ENCODE assay signal across 12 mouse cellular contexts in the genomic region with DNA sequence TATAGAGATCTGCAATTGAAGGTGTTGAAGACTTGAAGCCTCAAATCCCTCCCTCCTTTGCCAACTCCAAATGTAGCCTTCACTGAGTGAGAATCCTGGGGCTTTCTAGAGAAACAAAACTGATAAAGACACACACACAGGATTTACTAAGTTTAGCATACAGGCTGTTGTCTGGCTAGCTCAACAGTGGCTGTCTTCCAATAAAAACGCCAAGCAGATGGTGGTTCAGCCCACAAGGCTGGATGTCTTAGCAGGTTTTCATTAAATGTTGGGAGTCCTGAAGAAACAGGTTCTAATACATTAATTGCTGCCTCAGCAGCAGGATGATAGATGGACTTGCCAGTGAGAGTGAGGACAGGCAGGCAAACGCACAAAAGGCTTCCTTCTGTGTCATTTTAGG. TPM values are rescaled to one million over a fixed set of nuclear protein-coding genes. Genes with fewer than 3 reads are reported as not detected.
DNase-seq lines count a peak whose midpoint lies in the region; ATAC-seq and TF ChIP-seq lines count a peak whose summit lies in the region.
"Had no signal": no experiment of that assay in that cellular context is flagged by ENCODE, and none has a peak within 500 bp of the region (broad histone marks: within the 10 kb centered on the region; RNA-seq: fewer than 3 reads in every experiment).

No protein-coding gene starts in this region.

- H3K9ac ChIP-seq in ES-Bruce4 (ENCODE audit: low read depth, poor library complexity, severe bottlenecking) = peak overlapping the region; percentile 55
- H3K9ac ChIP-seq in liver, embryonic 12.5 days = peak overlapping the region; percentile 66
- no peak overlapping the region for H3K9ac ChIP-seq in midbrain, embryonic 11.5 days (ENCODE audit: low read length)
- H3K9ac ChIP-seq: lung, embryonic 15.5 days had no signal

- no peak for TF ChIP-seq CTCF in ES-Bruce4 (IDR thresholded peaks at IDR 0.05; ENCODE audit: low read depth, low read length)
- no peak for TF ChIP-seq CTCF in kidney, adult 2 months (conservative IDR thresholded peaks at IDR 0.05; ENCODE audit: insufficient read depth, insufficient read length, low read depth, low read length)

- DNase-seq in frontal cortex, postnatal 25 days (ENCODE audit: low spot score in 2 of 2) = no peak
- peak; percentile 49 to 71 for DNase-seq in cerebellum, postnatal 14 days
- DNase-seq in midbrain, embryonic 11.5 days (ENCODE audit: low spot score, missing footprints) = no peak
- DNase-seq in kidney, adult 2 months = no peak
- DNase-seq: kidney, postnatal 4 days had no signal

- H3K4me1 ChIP-seq in ES-Bruce4 (ENCODE audit: control insufficient read depth, insufficient read depth, low read length) = no peaks in the 10 kb centered on the region
- H3K4me1 ChIP-seq in liver, embryonic 12.5 days = peaks cover 42% of the 10 kb centered on the region
- peaks cover 19% of the 10 kb centered on the region for H3K4me1 ChIP-seq in midbrain, embryonic 11.5 days (ENCODE audit: control insufficient read depth, insufficient read depth, low read length)
- peaks cover 16% of the 10 kb centered on the region for H3K4me1 ChIP-seq in kidney, adult 2 months (ENCODE audit: control insufficient read depth, insufficient read depth, low read length)

- peaks cover 26% of the 10 kb centered on the region for H3K36me3 ChIP-seq in ES-Bruce4 (ENCODE audit: control insufficient read depth, insufficient read depth, low read length, poor library complexity, severe bottlenecking)
- peaks cover 58% of the 10 kb centered on the region for H3K36me3 ChIP-seq in liver, embryonic 12.5 days
- peaks cover 8% of the 10 kb centered on the region; the same call in 1 of the 2 replicates for H3K36me3 ChIP-seq in midbrain, embryonic 11.5 days (ENCODE audit: control insufficient read depth, insufficient read depth, low read length)
- H3K36me3 ChIP-seq in kidney, adult 2 months (ENCODE audit: control insufficient read depth, insufficient read depth, low read length) = no peaks in the 10 kb centered on the region; the same call in 1 of the 2 replicates

- TF ChIP-seq EP300 in ES-Bruce4 (IDR thresholded peaks at IDR 0.05; ENCODE audit: insufficient read depth, low read depth, low read length) = no peak

- peak overlapping the region; percentile 85; the same call in 1 of the 2 replicates for H3K4me2 ChIP-seq in liver, embryonic 12.5 days
- no peak overlapping the region for H3K4me2 ChIP-seq in midbrain, embryonic 11.5 days

- WGBS in liver, embryonic 12.5 days (ENCODE audit: insufficient replicate concordance) = 62% methylated on average over 2 of the region's 2 CpGs
- WGBS in midbrain, embryonic 11.5 days = 76% methylated on average over 2 of the region's 2 CpGs
- 60% methylated on average over 2 of the region's 2 CpGs for WGBS in kidney, adult 2 months

- H3K9me3 ChIP-seq in ES-Bruce4 (replicated peaks; ENCODE audit: control insufficient read depth, insufficient read depth, low read length, poor library complexity, severe bottlenecking) = no peaks in the 10 kb centered on the region
- H3K9me3 ChIP-seq in liver, embryonic 12.5 days (replicated peaks) = no peaks in the 10 kb centered on the region
- H3K9me3 ChIP-seq in midbrain, embryonic 11.5 days (ENCODE audit: control insufficient read depth, low read length) = no peaks in the 10 kb centered on the region
- H3K9me3 ChIP-seq: lung, embryonic 15.5 days had no signal

- no peak for TF ChIP-seq POLR2A in ES-Bruce4 (IDR thresholded peaks at IDR 0.05; ENCODE audit: insufficient read depth, low read length)
- no peak for TF ChIP-seq POLR2A in kidney, adult 2 months (IDR thresholded peaks at IDR 0.05; ENCODE audit: low read depth, low read length)

- H3K4me3 ChIP-seq in ES-Bruce4 (ENCODE audit: low read depth, low read length) = no peak overlapping the region
- H3K4me3 ChIP-seq in liver, embryonic 12.5 days = no peak overlapping the region
- no peak overlapping the region for H3K4me3 ChIP-seq in midbrain, embryonic 11.5 days (ENCODE audit: low read depth, low read length)
- H3K4me3 ChIP-seq in kidney, adult 2 months (ENCODE audit: insufficient read depth, low read depth, low read length) = no peak overlapping the region

- ATAC-seq in frontal cortex, adult (ENCODE audit: low TSS enrichment) = peak; percentile 45; the same call in 1 of the 2 replicates
- no peak for ATAC-seq in liver, embryonic 12.5 days
- no peak for ATAC-seq in midbrain, embryonic 11.5 days (ENCODE audit: low FRiP score)
- no peak for ATAC-seq in megakaryocyte, adult 5-6 weeks (ENCODE audit: poor library complexity, severe bottlenecking)

- H3K27ac ChIP-seq in ES-Bruce4 (ENCODE audit: insufficient read depth, low read length) = no peak overlapping the region
- H3K27ac ChIP-seq in liver, embryonic 12.5 days = peak overlapping the region; percentile 81
- no peak overlapping the region for H3K27ac ChIP-seq in midbrain, embryonic 11.5 days (ENCODE audit: low read depth, low read length)
- no peak overlapping the region for H3K27ac ChIP-seq in kidney, adult 2 months (ENCODE audit: insufficient read depth, low read depth, low read length)
- H3K27ac ChIP-seq: hindbrain, postnatal 0 days had no signal

- no peaks in the 10 kb centered on the region for H3K27me3 ChIP-seq in ES-Bruce4 (ENCODE audit: control insufficient read depth, insufficient read depth, low read length, poor library complexity, severe bottlenecking)
- no peaks in the 10 kb centered on the region for H3K27me3 ChIP-seq in liver, embryonic 12.5 days (replicated peaks)
- H3K27me3 ChIP-seq in midbrain, embryonic 11.5 days (ENCODE audit: control insufficient read depth, insufficient read depth, low read length) = no peaks in the 10 kb centered on the region
- no peaks in the 10 kb centered on the region for H3K27me3 ChIP-seq in kidney, adult 2 months (replicated peaks; ENCODE audit: control insufficient read depth, insufficient read depth, low read length)
- H3K27me3 ChIP-seq: lung, embryonic 15.5 days had no signal

RNA-seq across cellular contexts. Expression of a gene that starts 1.1 kb away (rescaled TPM):
- polyA plus RNA-seq in ES-Bruce4 (2011; ENCODE audit: insufficient read depth, insufficient read length, low read depth, missing spikeins) = 206 and 215 TPM in 2 replicates
- 343 and 345 TPM in 2 replicates for polyA plus RNA-seq in liver, embryonic 12.5 days (2016; fragmentation: Nextera tagmentation; extraction: Ambion mirVana)
- polyA plus RNA-seq in midbrain, embryonic 11.5 days (2014; fragmentation: Nextera tagmentation; extraction: Ambion mirVana) = 315 and 320 TPM in 2 replicates
- polyA plus RNA-seq in kidney, adult 2 months (2012; rRNA removed) = 7.2 and 8.3 TPM in 2 replicates
- 143 and 147 TPM in 2 replicates for total RNA-seq in megakaryocyte, adult 5-6 weeks (2015)
- total RNA-seq in megakaryocyte, adult 5-6 weeks (2017) = 205 and 215 TPM in 2 replicates

RNA-seq across cellular contexts. Expression of a gene that starts 32.5 kb away (rescaled TPM):
- 0.22 TPM in 1 of 2 replicates, not detected in the other for polyA plus RNA-seq in ES-Bruce4 (2011; ENCODE audit: insufficient read depth, insufficient read length, low read depth, missing spikeins)
- polyA plus RNA-seq in liver, embryonic 12.5 days (2016; fragmentation: Nextera tagmentation; extraction: Ambion mirVana) = 0.05 TPM in 1 of 2 replicates, not detected in the other
- 0.40 TPM in 1 of 2 replicates, not detected in the other for polyA plus RNA-seq in midbrain, embryonic 11.5 days (2014; fragmentation: Nextera tagmentation; extraction: Ambion mirVana)
- polyA plus RNA-seq in kidney, adult 2 months (2012; rRNA removed) = 0.03 and 0.05 TPM in 2 replicates
- total RNA-seq in megakaryocyte, adult 5-6 weeks (2015) = 0.57 and 0.80 TPM in 2 replicates
- 0.59 and 0.77 TPM in 2 replicates for total RNA-seq in megakaryocyte, adult 5-6 weeks (2017)
- total RNA-seq: heart, adult 8-10 months had no signal

RNA-seq across cellular contexts. Expression of a gene that starts 56.6 kb away (rescaled TPM):
- polyA plus RNA-seq in ES-Bruce4 (2011; ENCODE audit: insufficient read depth, insufficient read length, low read depth, missing spikeins) = 185 and 191 TPM in 2 replicates
- 161 and 166 TPM in 2 replicates for polyA plus RNA-seq in liver, embryonic 12.5 days (2016; fragmentation: Nextera tagmentation; extraction: Ambion mirVana)
- polyA plus RNA-seq in midbrain, embryonic 11.5 days (2014; fragmentation: Nextera tagmentation; extraction: Ambion mirVana) = 126 and 148 TPM in 2 replicates
- polyA plus RNA-seq in kidney, adult 2 months (2012; rRNA removed) = 16.7 and 21.9 TPM in 2 replicates
- 101 and 106 TPM in 2 replicates for total RNA-seq in megakaryocyte, adult 5-6 weeks (2015)
- 149 and 150 TPM in 2 replicates for total RNA-seq in megakaryocyte, adult 5-6 weeks (2017)

Comparison
In these comparisons a context has a peak if more than half of its experiments do, and no peak if none do; other contexts are left out.
1. DNase-seq: peak in cerebellum, postnatal 14 days (2 of 2); none in frontal cortex, postnatal 25 days (0 of 2), midbrain, embryonic 11.5 days (single experiment) and kidney, adult 2 months (single experiment).
2. RNA of a gene that starts 1.1 kb away (polyA plus RNA-seq): 343 to 345 TPM in liver, embryonic 12.5 days, 315 to 320 TPM in midbrain, embryonic 11.5 days and 206 to 215 TPM in ES-Bruce4; 7.2 to 8.3 TPM in kidney, adult 2 months; every median in the first group is over 10 times any median in the second.